Mouse (Mus musculus) hindbrain, embryonic 11.5 days (tissue): ENCODE data around the gene Pcsk6. TPM values are rescaled to one million over a fixed set of nuclear protein-coding genes. Genes with fewer than 3 reads are reported as not detected.

Experiments used
- ATAC-seq: fragments of 200-750 bp; cut with Nextera tagmentation; 2 replicates; pipeline ENCODE4 v1.8.0; 2017; ENCODE audit warnings: mild to moderate bottlenecking, moderate TSS enrichment, moderate library complexity; ENCODE audit not compliant: low FRiP score
- DNase-seq: peaks from one replicate; pipeline ENCODE4 v3.0.0-alpha.2; 2015; ENCODE audit warnings: low spot score
- H3K27ac ChIP-seq: fragments of 300-500 bp; sonication (generic); 2 replicates; pipeline ENCODE4 v1.5.1; 2014; ENCODE audit warnings: mild to moderate bottlenecking, low read depth, low read length
- H3K27me3 ChIP-seq: fragments of 300-500 bp; sonication (generic); 2 replicates; pipeline ENCODE4 v1.6.1; 2014; ENCODE audit warnings: mild to moderate bottlenecking, low read length, moderate library complexity, mixed read lengths; ENCODE audit not compliant: control insufficient read depth, insufficient read depth
- H3K36me3 ChIP-seq: fragments of 300-500 bp; sonication (generic); 2 replicates; pipeline ENCODE4 v1.6.1; 2014; ENCODE audit warnings: mild to moderate bottlenecking, low read length, moderate library complexity, mixed read lengths; ENCODE audit not compliant: control insufficient read depth, insufficient read depth
- H3K4me1 ChIP-seq: fragments of 300-500 bp; sonication (generic); replicated peaks from 2 replicates; pipeline ENCODE4 v1.6.1; 2014; ENCODE audit warnings: low read length, mixed read lengths; ENCODE audit not compliant: control insufficient read depth, insufficient read depth
- H3K4me2 ChIP-seq: fragments of 300-500 bp; sonication (generic); replicated peaks from 2 replicates; pipeline ENCODE4 v1.6.1; 2014; ENCODE audit warnings: mild to moderate bottlenecking, low read depth, low read length
- H3K4me3 ChIP-seq: fragments of 300-500 bp; sonication (generic); 2 replicates; pipeline ENCODE4 v1.5.1; 2014; ENCODE audit warnings: low read depth, low read length
- H3K9ac ChIP-seq: fragments of 300-500 bp; sonication (generic); 2 replicates; pipeline ENCODE4 v1.6.1; 2014; ENCODE audit warnings: low read depth, low read length
- H3K9me3 ChIP-seq: fragments of 300-500 bp; sonication (generic); 2 replicates; pipeline ENCODE4 v1.6.1; 2016; ENCODE audit warnings: low read length; ENCODE audit not compliant: control insufficient read depth
- WGBS: fragments of 180-500 bp; shearing (Covaris S2); extraction: QIAGEN DNeasy Blood & Tissue Kit; methylation state at CpG from one replicate; pipeline ENCODE4 v1.1.7; 2014; 5-methylcytosine and 5-hydroxymethylcytosine counted together
- polyA plus RNA-seq: library from polyadenylated mRNA; unstranded; fragments of >200 nt; fragmentation: Nextera tagmentation; extraction: Ambion mirVana; gene quantifications from 2 replicates; pipeline ENCODE4 v1.2.1, GENCODE M21; 2014

Pcsk6 gene
- polyA plus RNA-seq, 1 experiment from 2014 or later = 2.4 TPM

- Histone ChIP-seq H3K27ac (no peak overlapping the region), H3K4me3 (no peak overlapping the region), H3K4me1 (no peaks in the 10 kb centered on the region), H3K9me3 (no peaks in the 10 kb centered on the region), H3K27me3 (no peaks in the 10 kb centered on the region), H3K4me2 (no peak overlapping the region), H3K9ac (no peak overlapping the region), H3K36me3 (no peaks in the 10 kb centered on the region)
- DNase-seq (no peak), ATAC-seq (no peak)
- WGBS = 90% methylated on average over 10 of the region's 10 CpGs
Observed at GRCm38 (mm10) chr7:66005066-66005465, 143.5 kb downstream of the Pcsk6 start.

DNA sequence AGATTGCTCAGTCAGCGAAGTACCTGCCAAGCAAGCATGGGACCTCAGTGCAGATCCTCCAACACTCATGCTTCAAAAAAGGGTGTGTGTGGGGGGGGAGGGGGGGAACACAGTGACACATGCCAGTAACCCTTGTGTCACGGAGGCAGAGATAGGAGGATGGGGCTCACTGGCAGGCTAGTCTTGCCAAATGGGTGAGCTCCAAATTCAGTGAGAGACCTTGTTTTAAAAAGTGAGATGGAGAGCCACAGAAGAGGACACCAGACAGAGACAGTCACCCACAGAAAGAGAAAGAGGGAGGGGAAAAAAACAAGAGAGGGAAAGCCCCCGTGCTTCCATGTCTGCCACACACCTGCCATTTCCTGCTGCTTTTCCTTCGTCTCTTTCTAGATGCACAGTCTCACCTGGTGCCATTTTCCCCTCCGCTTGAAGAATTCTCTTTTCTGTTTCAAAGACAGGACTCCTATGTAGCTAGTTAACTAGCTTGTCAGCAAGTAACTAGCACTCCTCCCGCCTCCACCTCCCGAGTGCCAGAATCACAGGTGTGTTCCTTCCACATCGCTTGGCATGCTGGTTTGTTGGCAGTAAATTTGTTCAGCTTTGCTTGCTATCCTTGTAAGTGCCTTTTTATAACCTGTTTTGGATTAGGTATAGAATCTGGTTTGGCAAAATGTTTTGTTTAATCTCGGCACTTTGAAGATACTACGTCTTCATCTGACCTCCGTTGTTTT, 146.8 kb downstream of the Pcsk6 start:
- Histone ChIP-seq H3K4me3 (no peak overlapping the region), H3K27ac (no peak overlapping the region), H3K4me1 (no peaks in the 10 kb centered on the region), H3K4me2 (no peak overlapping the region), H3K36me3 (no peaks in the 10 kb centered on the region), H3K27me3 (no peaks in the 10 kb centered on the region), H3K9me3 (no peaks in the 10 kb centered on the region), H3K9ac (no peak overlapping the region)
- no peak for DNase-seq
- WGBS = 90% methylated on average over 11 of the region's 11 CpGs
- no peak for ATAC-seq

DNA sequence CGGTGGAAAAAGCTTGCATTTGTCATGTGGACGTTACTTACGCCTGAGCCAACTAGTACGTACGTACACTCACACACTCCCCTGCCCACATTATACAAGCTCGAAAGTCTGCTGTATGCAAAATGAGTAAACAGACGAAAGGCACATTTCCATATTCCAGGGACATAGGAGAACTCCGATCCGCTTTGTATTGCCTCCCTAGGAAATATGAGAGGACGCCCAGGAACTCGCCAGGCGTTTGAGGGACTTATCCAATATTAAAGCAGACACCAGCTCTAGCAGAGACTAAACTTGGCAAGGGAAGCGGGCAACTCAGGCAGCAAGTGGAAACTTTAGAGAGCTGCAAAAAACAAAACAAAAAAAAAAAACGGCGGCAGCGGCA, 147.3 kb downstream of the Pcsk6 start:
- Histone ChIP-seq H3K36me3 (no peaks in the 10 kb centered on the region), H3K27ac (no peak overlapping the region), H3K4me1 (no peaks in the 10 kb centered on the region), H3K9me3 (no peaks in the 10 kb centered on the region), H3K9ac (no peak overlapping the region), H3K27me3 (no peaks in the 10 kb centered on the region), H3K4me2 (no peak overlapping the region), H3K4me3 (no peak overlapping the region)
- no peak for DNase-seq
- 89% methylated on average over 16 of the region's 16 CpGs for WGBS
- ATAC-seq = no peak

DNA sequence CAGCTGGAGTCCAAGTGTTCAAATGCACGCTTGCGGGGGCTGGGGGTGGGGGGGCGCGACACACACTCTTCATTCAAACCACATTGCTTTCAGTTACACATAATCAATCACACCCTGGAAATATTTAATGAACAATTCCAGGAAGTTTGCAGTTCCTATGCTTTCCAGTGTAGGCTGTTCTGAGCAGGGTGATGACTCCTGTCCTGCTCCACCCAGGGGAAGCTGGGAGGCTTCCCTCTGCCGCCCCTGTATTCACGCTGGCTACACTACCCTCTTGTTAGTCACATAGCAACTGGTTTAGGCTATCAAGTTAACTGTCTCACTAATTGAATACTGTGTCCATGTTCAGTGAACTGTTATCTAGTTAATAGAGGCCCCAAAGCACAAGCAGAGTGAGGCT, 149.0 kb downstream of the Pcsk6 start:
- Histone ChIP-seq H3K4me1 (no peaks in the 10 kb centered on the region), H3K36me3 (no peaks in the 10 kb centered on the region), H3K9ac (no peak overlapping the region), H3K4me3 (no peak overlapping the region), H3K27ac (no peak overlapping the region), H3K27me3 (no peaks in the 10 kb centered on the region), H3K9me3 (no peaks in the 10 kb centered on the region), H3K4me2 (no peak overlapping the region)
- no peak for DNase-seq
- 84% methylated on average over 6 of the region's 6 CpGs for WGBS
- no peak for ATAC-seq

DNA sequence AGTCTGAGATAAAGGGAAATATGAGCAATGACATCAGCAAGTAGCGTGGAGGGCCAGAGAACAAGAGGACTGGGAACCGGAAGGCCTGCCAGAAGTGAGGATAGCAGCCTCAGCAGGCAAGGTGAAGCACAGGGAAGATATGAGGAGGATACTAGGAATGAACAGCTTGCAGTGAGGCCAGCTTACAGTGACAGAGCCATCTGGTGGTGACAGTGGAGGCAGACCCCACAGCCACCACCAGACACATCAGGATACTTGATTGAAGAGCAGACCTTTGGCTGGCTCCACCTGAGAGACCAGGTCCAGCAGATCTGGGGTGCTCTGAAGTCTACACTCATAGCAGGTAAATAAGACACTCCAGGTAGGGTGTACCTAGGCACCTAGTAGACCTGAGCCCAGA, 166.2 kb downstream of the Pcsk6 start:
- no peaks in the 10 kb centered on the region for H3K27me3 ChIP-seq
- no peak overlapping the region for H3K27ac ChIP-seq
- ATAC-seq (no peak), DNase-seq (no peak)
- H3K36me3 ChIP-seq = no peaks in the 10 kb centered on the region
- no peak overlapping the region for H3K9ac ChIP-seq
- 76% methylated on average over 2 of the region's 2 CpGs for WGBS
- no peak overlapping the region for H3K4me2 ChIP-seq
- no peaks in the 10 kb centered on the region for H3K4me1 ChIP-seq
- no peaks in the 10 kb centered on the region for H3K9me3 ChIP-seq
- no peak overlapping the region for H3K4me3 ChIP-seq

- 68% methylated on average over 6 of the region's 6 CpGs for WGBS
- ATAC-seq (no peak), DNase-seq (no peak)
- Histone ChIP-seq H3K4me3 (no peak overlapping the region), H3K27ac (no peak overlapping the region), H3K4me2 (no peak overlapping the region), H3K9ac (no peak overlapping the region), H3K36me3 (no peaks in the 10 kb centered on the region), H3K4me1 (no peaks in the 10 kb centered on the region), H3K27me3 (no peaks in the 10 kb centered on the region), H3K9me3 (no peaks in the 10 kb centered on the region)
Observed at GRCm38 (mm10) chr7:66028766-66029512, 167.4 kb downstream of the Pcsk6 start.

GRCm38 (mm10) chr7:66036809-66037208, 175.3 kb downstream of the Pcsk6 start:
- Histone ChIP-seq H3K27ac (no peak overlapping the region), H3K4me2 (no peak overlapping the region), H3K36me3 (no peaks in the 10 kb centered on the region), H3K4me3 (no peak overlapping the region), H3K9ac (no peak overlapping the region), H3K9me3 (no peaks in the 10 kb centered on the region), H3K27me3 (no peaks in the 10 kb centered on the region; the same call in 1 of the 2 replicates), H3K4me1 (no peaks in the 10 kb centered on the region)
- ATAC-seq (no peak), DNase-seq (no peak)
- 81% methylated on average over 8 of the region's 8 CpGs for WGBS

DNA sequence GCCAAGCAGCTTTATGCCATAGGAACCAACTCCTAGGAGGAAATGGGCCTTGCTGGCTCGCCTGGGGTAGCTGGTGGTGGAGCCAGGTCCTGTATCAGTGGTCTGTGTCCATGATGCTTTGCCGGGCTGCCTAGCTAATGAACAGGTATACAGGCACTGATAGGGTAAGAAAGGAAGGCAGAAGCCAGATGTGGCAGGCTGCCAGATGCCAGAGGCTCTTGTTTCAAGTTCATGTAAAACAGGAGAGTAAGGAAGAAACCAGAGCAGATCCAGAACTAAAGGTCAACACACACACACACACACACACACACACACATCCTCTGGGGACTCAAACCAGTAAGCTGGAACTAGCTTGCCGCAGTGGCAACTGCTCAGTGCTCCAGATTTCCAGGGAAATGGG, 176.7 kb downstream of the Pcsk6 start:
- Histone ChIP-seq H3K9ac (no peak overlapping the region), H3K36me3 (no peaks in the 10 kb centered on the region), H3K9me3 (no peaks in the 10 kb centered on the region), H3K4me3 (no peak overlapping the region), H3K4me1 (no peaks in the 10 kb centered on the region), H3K27me3 (no peaks in the 10 kb centered on the region; the same call in 1 of the 2 replicates), H3K27ac (no peak overlapping the region), H3K4me2 (no peak overlapping the region)
- 73% methylated on average over 3 of the region's 3 CpGs for WGBS
- DNase-seq (no peak), ATAC-seq (no peak)

- WGBS = 89% methylated on average over 11 of the region's 11 CpGs
- no peak overlapping the region for H3K27ac ChIP-seq
- H3K4me1 ChIP-seq = no peaks in the 10 kb centered on the region
- no peaks in the 10 kb centered on the region for H3K9me3 ChIP-seq
- H3K4me3 ChIP-seq = no peak overlapping the region
- no peaks in the 10 kb centered on the region; the same call in 1 of the 2 replicates for H3K27me3 ChIP-seq
- no peaks in the 10 kb centered on the region for H3K36me3 ChIP-seq
- no peak overlapping the region for H3K9ac ChIP-seq
- H3K4me2 ChIP-seq = no peak overlapping the region
- DNase-seq (no peak), ATAC-seq (no peak)
Observed at GRCm38 (mm10) chr7:66038730-66039129, 177.2 kb downstream of the Pcsk6 start.
